Mouse (Mus musculus) cerebellum, adult 2 months (tissue): ENCODE results near the gene Nlrx1. TPM values are rescaled to one million over a fixed set of nuclear protein-coding genes. Genes with fewer than 3 reads are reported as not detected.

Experiments
- DNase-seq, 2 experiments: peaks; one replicate each; pipeline ENCODE4 v3.0.0; 2021
- H3K27ac ChIP-seq: fragments of 200-500 bp; 2 replicates; pipeline ENCODE4 v1.5.1; 2012; ENCODE audit warnings: low read length, control low read depth, inconsistent platforms; ENCODE audit not compliant: insufficient read depth
- H3K27me3 ChIP-seq: fragments of 200-500 bp; 2 replicates; pipeline ENCODE4 v1.6.1; 2012; ENCODE audit warnings: inconsistent platforms, mild to moderate bottlenecking, low read length, moderate library complexity; ENCODE audit not compliant: control insufficient read depth, insufficient read depth
- H3K4me1 ChIP-seq: fragments of 200-500 bp; 2 replicates; pipeline ENCODE4 v1.6.1; 2011; ENCODE audit warnings: low read length; ENCODE audit not compliant: control insufficient read depth, insufficient read depth
- H3K4me3 ChIP-seq: fragments of 200-500 bp; replicated peaks from 2 replicates; pipeline ENCODE3; 2011; ENCODE audit warnings: mild to moderate bottlenecking, low read depth, low read length, control low read depth; ENCODE audit not compliant: insufficient read depth
- CTCF ChIP-seq: fragments of 200-500 bp; IDR thresholded peaks from 2 replicates; pipeline ENCODE4 v1.5.1; 2011; ENCODE audit warnings: low read depth, mild to moderate bottlenecking, control low read depth, low read length, moderate library complexity, borderline replicate concordance; ENCODE audit not compliant: insufficient read depth
- POLR2A ChIP-seq: fragments of 200-500 bp; IDR thresholded peaks from 2 replicates; pipeline ENCODE4 v1.6.1; 2011; ENCODE audit warnings: low read length, control low read depth, borderline replicate concordance; ENCODE audit not compliant: insufficient read depth
- WGBS: fragments of 180-500 bp; shearing (Covaris S2); methylation state at CpG from one replicate; pipeline ENCODE4 v1.1.7; 2018; 5-methylcytosine and 5-hydroxymethylcytosine counted together
- polyA plus RNA-seq: library from polyadenylated mRNA; depleted of rRNA; stranded (reverse); fragments of >200 nt; gene quantifications from 2 replicates; pipeline ENCODE4 v1.2.3, GENCODE M21; 2012

The Nlrx1 gene
- polyA plus RNA-seq, 1 experiment = 7.9 TPM

DNA sequence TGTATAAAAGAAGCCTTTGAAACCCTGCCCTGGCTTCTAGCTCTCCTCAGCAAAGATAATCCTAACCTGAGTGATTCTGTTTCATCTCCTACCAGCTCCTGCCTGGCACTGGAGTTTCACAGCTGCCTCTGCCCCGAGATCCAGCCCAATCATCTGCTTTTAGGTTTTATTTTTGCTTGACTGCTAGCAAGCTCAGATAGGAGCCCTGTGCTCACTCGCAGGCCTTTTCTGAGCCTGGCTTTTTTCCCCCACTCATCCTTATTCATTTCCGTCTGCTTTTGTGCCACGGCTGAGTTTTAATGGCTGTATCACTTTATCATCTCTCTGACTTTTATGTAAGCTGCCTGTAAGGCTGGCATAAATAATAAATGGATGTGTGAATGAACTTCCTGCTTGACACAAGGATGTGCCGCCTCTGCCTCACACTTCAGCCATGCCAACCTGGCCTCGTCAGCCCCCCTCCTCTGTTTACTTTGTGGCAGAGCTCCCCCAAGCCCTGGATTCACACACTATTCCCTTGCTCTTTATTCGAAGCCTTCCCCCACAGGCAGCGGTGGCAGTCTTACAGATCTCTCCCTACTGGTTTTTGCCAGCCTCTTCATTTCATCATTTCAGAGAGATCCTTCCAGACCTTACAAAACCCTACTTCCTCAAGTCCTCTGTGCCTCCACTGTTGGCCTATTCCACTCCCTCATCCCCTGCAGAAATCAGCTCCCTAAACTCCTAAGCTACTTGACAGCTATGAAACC is 1.7 kb downstream of the Nlrx1 start:
- H3K4me1 ChIP-seq = 0 out of 2 replicates have a peak, but pooled peaks cover 2% of the 10 kb centered on the region
- no peak overlapping the region for H3K4me3 ChIP-seq
- 76% methylated on average over 8 of the region's 8 CpGs for WGBS
- DNase-seq = no peak
- TF ChIP-seq CTCF = no peak
- no peak for TF ChIP-seq POLR2A
- H3K27ac ChIP-seq = no peak overlapping the region
- H3K27me3 ChIP-seq = no peaks in the 10 kb centered on the region

DNA sequence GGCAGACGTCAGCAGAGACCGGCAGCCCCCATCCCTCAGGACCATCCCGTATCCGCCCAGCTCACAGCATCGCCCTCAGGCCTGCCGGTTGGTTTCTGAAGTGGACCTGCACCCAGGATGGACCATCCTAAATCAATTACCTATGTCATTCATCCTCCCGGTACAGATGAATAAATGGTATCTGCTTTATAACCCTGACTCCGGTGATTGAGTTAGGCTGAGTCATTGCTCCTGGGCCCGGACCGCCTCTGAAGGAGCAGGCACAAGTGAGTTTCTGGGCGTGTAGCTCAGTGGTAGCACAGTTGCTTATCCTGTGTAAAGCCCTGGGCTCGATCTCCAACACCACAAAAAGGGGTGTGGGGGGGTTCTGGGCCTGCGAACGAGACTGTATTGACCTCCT is 7.0 kb downstream of the Nlrx1 start:
- WGBS = 87% methylated on average over 14 of the region's 14 CpGs
- Histone ChIP-seq H3K4me3 (no peak overlapping the region), H3K27me3 (no peaks in the 10 kb centered on the region), H3K27ac (no peak overlapping the region), H3K4me1 (no peaks in the 10 kb centered on the region)
- DNase-seq = no peak
- TF ChIP-seq CTCF = no peak
- TF ChIP-seq POLR2A = no peak

DNA sequence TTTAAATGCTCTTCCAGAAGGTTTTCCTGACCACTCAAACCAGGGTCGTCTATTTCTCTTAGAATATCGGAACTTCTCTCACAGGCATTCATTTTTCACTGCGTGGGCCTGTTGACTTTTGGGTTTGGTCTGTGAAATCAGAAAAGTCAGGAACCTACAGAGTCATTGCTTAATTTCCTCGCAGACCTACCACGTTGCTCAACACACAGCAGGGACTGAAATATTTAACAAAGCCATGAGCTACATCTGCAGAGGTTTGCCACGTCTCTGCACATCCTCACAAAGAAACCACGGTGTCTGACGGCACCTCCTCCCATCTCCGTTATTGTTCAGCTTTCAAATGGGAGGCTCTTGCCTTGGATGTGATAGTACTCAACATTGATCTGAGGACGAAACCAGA is 9.4 kb downstream of the Nlrx1 start:
- no peak for DNase-seq
- TF ChIP-seq CTCF (no peak), POLR2A (no peak)
- H3K4me3 ChIP-seq = no peak overlapping the region
- H3K27me3 ChIP-seq = no peaks in the 10 kb centered on the region
- H3K27ac ChIP-seq = no peak overlapping the region
- 55% methylated on average over 10 of the region's 10 CpGs for WGBS
- no peaks in the 10 kb centered on the region for H3K4me1 ChIP-seq

DNA sequence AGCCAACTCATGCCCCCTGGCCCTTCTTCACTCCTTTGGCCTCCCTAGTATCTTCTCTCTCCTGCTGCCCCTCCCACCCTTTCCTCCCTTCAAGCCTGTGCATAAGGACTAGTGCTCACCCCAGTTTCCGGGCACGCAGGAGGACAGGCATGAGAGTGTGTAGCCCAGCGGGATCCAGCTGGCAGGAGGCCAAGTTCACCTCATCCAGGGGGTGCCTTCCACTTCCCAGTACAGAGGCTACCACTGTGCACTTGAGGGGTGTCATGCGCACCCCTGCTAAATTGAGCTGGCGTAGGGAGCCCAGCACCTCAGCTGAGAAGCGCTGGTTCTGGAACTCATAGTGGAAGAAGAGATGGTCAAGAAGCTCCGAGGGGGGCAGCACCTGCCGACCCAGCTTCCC is 12.2 kb downstream of the Nlrx1 start:
- Histone ChIP-seq H3K27ac (no peak overlapping the region), H3K4me3 (no peak overlapping the region)
- TF ChIP-seq CTCF (no peak), POLR2A (no peak)

DNA sequence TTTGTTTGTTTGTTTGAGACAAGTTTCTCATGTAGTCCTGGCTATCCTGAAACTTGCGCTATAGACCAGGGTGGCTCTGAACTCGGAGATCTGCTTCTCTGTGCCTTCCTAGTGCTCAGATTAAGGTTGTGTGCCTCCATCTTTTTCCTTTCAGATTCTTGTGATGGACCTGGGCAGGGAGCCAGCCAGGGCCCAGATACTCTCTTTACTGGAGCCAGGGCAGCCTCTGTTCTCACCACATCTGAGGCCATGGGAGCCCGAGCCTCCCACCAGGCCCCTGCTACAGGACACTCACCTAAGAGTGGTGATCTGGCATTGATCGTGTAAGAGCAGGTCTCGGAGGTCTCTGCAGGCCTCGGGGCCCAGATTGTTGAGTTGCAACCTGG is 13.3 kb downstream of the Nlrx1 start:
- no peaks in the 10 kb centered on the region for H3K27me3 ChIP-seq
- no peaks in the 10 kb centered on the region for H3K4me1 ChIP-seq
- no peak for DNase-seq
- H3K27ac ChIP-seq = no peak overlapping the region
- H3K4me3 ChIP-seq = no peak overlapping the region
- TF ChIP-seq CTCF = no peak
- 44% methylated on average over 6 of the region's 6 CpGs for WGBS

More for the DNA sequence above, 12.2 kb downstream of the Nlrx1 start:
- WGBS = 66% methylated on average over 8 of the region's 8 CpGs
- Histone ChIP-seq H3K27me3 (no peaks in the 10 kb centered on the region), H3K4me1 (no peaks in the 10 kb centered on the region)
- DNase-seq = no peak

DNA sequence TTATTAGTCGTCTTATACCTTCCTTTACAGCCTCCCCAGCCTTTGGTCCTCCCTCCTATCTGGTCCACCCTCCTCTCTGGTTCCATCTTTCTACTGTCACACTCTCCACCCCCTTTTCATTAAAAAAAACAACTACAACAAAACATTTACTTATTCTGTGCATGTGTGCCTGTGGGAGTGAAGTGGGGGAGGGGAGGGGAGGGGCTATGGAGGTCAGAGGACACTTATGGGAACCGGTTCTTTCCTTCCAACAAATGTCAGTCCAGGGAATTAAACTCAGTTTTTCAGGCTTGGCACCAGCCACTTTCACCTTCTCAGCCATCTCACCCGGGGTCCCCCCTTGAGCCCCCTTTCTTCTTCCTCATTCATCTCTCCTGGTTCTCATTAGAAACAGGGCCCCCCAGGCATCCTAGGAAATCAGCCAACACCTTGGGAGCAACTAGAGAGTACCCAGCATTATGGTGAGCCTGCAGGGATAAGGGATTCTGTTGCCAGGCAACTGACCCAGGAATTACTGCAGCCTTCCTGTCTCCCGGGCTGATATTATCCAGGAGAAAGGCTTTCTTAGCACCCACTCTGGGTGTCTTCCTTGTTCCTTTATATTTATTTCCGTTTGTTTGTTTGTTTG is 13.8 kb downstream of the Nlrx1 start:
- Histone ChIP-seq H3K4me3 (no peak overlapping the region), H3K27me3 (no peaks in the 10 kb centered on the region), H3K27ac (no peak overlapping the region), H3K4me1 (no peaks in the 10 kb centered on the region)
- 31% methylated on average over 5 of the region's 5 CpGs for WGBS
- DNase-seq = no peak
- TF ChIP-seq POLR2A = no peak
- TF ChIP-seq CTCF = no peak

DNA sequence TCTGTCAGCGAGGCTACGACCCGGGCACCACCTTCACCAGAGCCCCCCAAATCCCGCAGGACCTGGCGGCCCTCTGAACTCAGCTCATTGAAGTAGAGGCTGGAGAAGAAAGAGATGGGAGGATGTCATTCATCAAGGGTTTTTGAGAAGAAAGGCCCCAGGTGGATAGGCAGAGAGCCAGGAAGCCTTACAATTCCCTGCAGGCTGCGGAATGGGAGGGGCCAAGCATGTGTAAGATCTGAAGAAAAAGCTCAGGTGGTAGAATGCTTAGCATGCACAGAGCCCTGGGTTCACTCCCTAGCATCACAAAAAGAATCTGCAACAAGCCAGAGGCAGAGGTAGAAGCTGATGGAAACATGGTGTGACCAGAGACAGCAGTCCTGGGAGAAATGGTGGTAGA is 15.0 kb downstream of the Nlrx1 start:
- H3K27me3 ChIP-seq = no peaks in the 10 kb centered on the region
- TF ChIP-seq POLR2A (no peak), CTCF (no peak)
- DNase-seq = no peak
- no peak overlapping the region for H3K27ac ChIP-seq
- 79% methylated on average over 6 of the region's 6 CpGs for WGBS
- no peaks in the 10 kb centered on the region for H3K4me1 ChIP-seq
- no peak overlapping the region for H3K4me3 ChIP-seq

DNA sequence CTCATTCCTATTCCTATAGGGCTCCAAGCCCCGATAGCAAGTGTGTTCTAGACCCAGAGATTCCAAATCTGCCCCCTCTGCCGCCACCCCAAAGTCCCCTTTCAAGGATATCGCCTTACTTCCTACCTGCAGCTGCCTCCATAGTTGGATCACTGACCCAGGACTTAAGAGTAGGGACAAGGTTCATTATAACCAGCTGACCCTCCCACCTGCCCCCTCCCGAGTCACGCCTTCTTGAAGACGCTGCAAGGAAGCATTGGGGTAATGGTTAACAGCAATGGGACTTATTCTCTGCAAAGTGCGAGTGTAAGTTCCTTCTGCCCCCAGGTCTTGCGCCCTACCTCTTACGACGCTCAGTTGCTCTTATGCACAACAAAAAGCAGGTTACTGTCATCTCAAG is 17.1 kb downstream of the Nlrx1 start, which contains the start of gene Pdzd3:
Pdzd3 (minus strand) TSS at position 158 of the 400 bp plus-strand sequence.
- no peak within 1 kb of the TSS for H3K4me3 ChIP-seq
- H3K4me1 ChIP-seq = no peaks in the 10 kb centered on the region
- no peak for DNase-seq
- H3K27me3 ChIP-seq = no peaks in the 10 kb centered on the region
- no peak within 1 kb of the TSS for H3K27ac ChIP-seq
- TF ChIP-seq CTCF (no peak), POLR2A (no peak)
- WGBS = 95% methylated on average over 10 of the region's 10 CpGs
